Mouse (Mus musculus) hindbrain, embryonic 16.5 days (tissue): ENCODE data around the gene Smco3. TPM values are rescaled to one million over a fixed set of nuclear protein-coding genes. Genes with fewer than 3 reads are reported as not detected.

ENCODE experiments used
- ATAC-seq: fragments of 200-750 bp; cut with Nextera tagmentation; 2 replicates; pipeline ENCODE4 v1.8.0; 2017; ENCODE audit warnings: moderate TSS enrichment, moderate library complexity
- H3K27ac ChIP-seq: fragments of 300-500 bp; sonication (generic); 2 replicates; pipeline ENCODE4 v1.5.1; 2014; ENCODE audit warnings: low read depth, mild to moderate bottlenecking, control low read depth, low read length, moderate library complexity
- H3K27me3 ChIP-seq: fragments of 300-500 bp; sonication (generic); replicated peaks from 2 replicates; pipeline ENCODE4 v1.6.1; 2014; ENCODE audit warnings: low read length; ENCODE audit not compliant: control insufficient read depth, insufficient read depth
- H3K36me3 ChIP-seq: fragments of 300-500 bp; sonication (generic); 2 replicates; pipeline ENCODE4 v1.6.1; 2014; ENCODE audit warnings: mild to moderate bottlenecking, low read length, moderate library complexity, mixed read lengths; ENCODE audit not compliant: control insufficient read depth, insufficient read depth
- H3K4me1 ChIP-seq: fragments of 300-500 bp; sonication (generic); 2 replicates; pipeline ENCODE4 v1.6.1; 2014; ENCODE audit warnings: low read depth, low read length; ENCODE audit not compliant: control insufficient read depth, insufficient read depth
- H3K4me2 ChIP-seq: fragments of 300-500 bp; sonication (generic); 2 replicates; pipeline ENCODE4 v1.6.1; 2014; ENCODE audit warnings: mild to moderate bottlenecking, low read length, control low read depth, moderate library complexity
- H3K4me3 ChIP-seq: fragments of 300-500 bp; sonication (generic); 2 replicates; pipeline ENCODE4 v1.5.1; 2014; ENCODE audit warnings: mild to moderate bottlenecking, low read length, control low read depth, moderate library complexity
- H3K9ac ChIP-seq: fragments of 300-500 bp; sonication (generic); 2 replicates; pipeline ENCODE4 v1.6.1; 2014; ENCODE audit warnings: low read depth, mild to moderate bottlenecking, control low read depth, low read length, moderate library complexity
- H3K9me3 ChIP-seq: fragments of 300-500 bp; sonication (generic); 2 replicates; pipeline ENCODE4 v1.6.1; 2014; ENCODE audit warnings: mild to moderate bottlenecking, low read length, moderate library complexity; ENCODE audit not compliant: control insufficient read depth
- WGBS: fragments of 180-500 bp; shearing (Covaris S2); extraction: QIAGEN DNeasy Blood & Tissue Kit; methylation state at CpG from one replicate; pipeline ENCODE4 v1.1.7; 2014; 5-methylcytosine and 5-hydroxymethylcytosine counted together
- polyA plus RNA-seq: library from polyadenylated mRNA; unstranded; fragments of >200 nt; fragmentation: Nextera tagmentation; extraction: Ambion mirVana; gene quantifications from 2 replicates; pipeline ENCODE4 v1.2.1, GENCODE M21; 2015

Gene Smco3
- polyA plus RNA-seq, 1 experiment from 2014 or later = 2.2 TPM

DNA sequence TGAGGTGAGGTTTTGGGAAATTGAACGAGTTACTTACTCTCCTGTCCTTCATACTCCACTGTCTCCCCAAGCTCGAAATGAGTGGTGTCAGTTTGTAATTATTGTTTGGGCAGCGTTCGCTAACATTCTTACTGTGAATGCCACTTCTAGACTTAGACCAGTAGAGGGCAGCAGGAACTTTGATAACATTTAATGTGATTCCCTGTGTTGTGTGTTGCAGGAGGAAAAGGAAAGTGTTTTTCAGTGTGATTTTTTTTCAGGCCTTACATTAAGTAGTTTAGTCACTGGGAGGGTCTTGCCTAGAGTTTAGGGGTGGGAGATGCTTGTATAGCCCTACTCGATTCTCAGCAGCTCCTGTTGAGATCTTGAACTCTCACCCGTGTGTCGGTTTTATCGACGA is 25.8 kb upstream of the Smco3 start:
- Histone ChIP-seq H3K9ac (no peak overlapping the region), H3K4me2 (no peak overlapping the region), H3K9me3 (no peaks in the 10 kb centered on the region), H3K36me3 (no peaks in the 10 kb centered on the region), H3K4me1 (no peaks in the 10 kb centered on the region), H3K27me3 (no peaks in the 10 kb centered on the region), H3K27ac (no peak overlapping the region), H3K4me3 (no peak overlapping the region)
- 48% methylated on average over 9 of the region's 9 CpGs for WGBS
- ATAC-seq = peak; percentile 65

- Histone ChIP-seq H3K9me3 (no peaks in the 10 kb centered on the region), H3K4me1 (no peaks in the 10 kb centered on the region), H3K36me3 (no peaks in the 10 kb centered on the region), H3K27me3 (no peaks in the 10 kb centered on the region), H3K27ac (no peak overlapping the region), H3K4me3 (no peak overlapping the region), H3K4me2 (no peak overlapping the region), H3K9ac (no peak overlapping the region)
- ATAC-seq = no peak
- 84% methylated on average over 8 of the region's 8 CpGs for WGBS
These were observed 23.2 kb upstream of the Smco3 start for GRCm38 (mm10) chr6:136858420-136858819.

DNA sequence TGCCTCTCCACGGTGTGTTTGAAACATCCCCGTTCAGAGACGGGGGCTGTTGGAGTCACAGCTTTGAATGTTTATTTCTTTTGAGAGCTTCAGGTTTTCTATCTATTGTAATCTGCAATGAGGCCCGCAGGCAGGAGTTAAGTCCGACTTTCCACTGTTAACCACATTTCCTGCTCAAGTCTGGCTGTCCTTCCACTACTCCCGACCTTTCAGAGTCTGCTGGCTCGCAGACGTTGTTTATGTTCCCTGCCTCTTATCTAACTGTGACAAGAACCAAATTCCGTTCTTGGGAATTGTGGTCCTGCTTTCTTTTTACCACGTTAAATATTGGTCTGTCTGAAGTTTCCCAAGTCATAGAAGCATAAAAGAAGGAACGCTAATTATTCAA is 22.6 kb upstream of the Smco3 start:
- Histone ChIP-seq H3K4me3 (no peak overlapping the region), H3K4me1 (no peaks in the 10 kb centered on the region), H3K9ac (no peak overlapping the region), H3K9me3 (no peaks in the 10 kb centered on the region), H3K36me3 (no peaks in the 10 kb centered on the region), H3K27ac (no peak overlapping the region), H3K4me2 (no peak overlapping the region), H3K27me3 (no peaks in the 10 kb centered on the region)
- WGBS = 70% methylated on average over 11 of the region's 11 CpGs
- no peak for ATAC-seq

- 79% methylated on average over 18 of the region's 18 CpGs for WGBS
- H3K36me3 ChIP-seq = no peaks in the 10 kb centered on the region
- H3K4me1 ChIP-seq = no peaks in the 10 kb centered on the region
- H3K9me3 ChIP-seq = no peaks in the 10 kb centered on the region
- no peak for ATAC-seq
- H3K4me2 ChIP-seq = no peak within 1 kb of the TSS
- no peaks in the 10 kb centered on the region for H3K27me3 ChIP-seq
- H3K27ac ChIP-seq = no peak within 1 kb of the TSS
- H3K4me3 ChIP-seq = no peak within 1 kb of the TSS
- no peak within 1 kb of the TSS for H3K9ac ChIP-seq
These were observed 22.1 kb upstream of the Smco3 start, which contains the start of gene Art4 for GRCm38 (mm10) chr6:136857186-136857872. Gene Art4 (minus strand): TSS chr6:136857733.

GRCm38 (mm10) chr6:136856071-136856636 is 20.9 kb upstream of the Smco3 start:
- 74% methylated on average over 14 of the region's 14 CpGs for whole genome bisulfite sequencing
- H3K27ac ChIP-seq = no peak overlapping the region
- no peaks in the 10 kb centered on the region for H3K27me3 ChIP-seq
- ATAC-seq = no peak
- H3K4me1 ChIP-seq = no peaks in the 10 kb centered on the region
- H3K9ac ChIP-seq = no peak overlapping the region
- no peaks in the 10 kb centered on the region for H3K36me3 ChIP-seq
- H3K4me3 ChIP-seq = no peak overlapping the region
- H3K4me2 ChIP-seq = no peak overlapping the region
- H3K9me3 ChIP-seq = no peaks in the 10 kb centered on the region

GRCm38 (mm10) chr6:136855183-136855582 is 19.9 kb upstream of the Smco3 start:
- Histone ChIP-seq H3K4me2 (no peak overlapping the region), H3K9me3 (no peaks in the 10 kb centered on the region), H3K27ac (no peak overlapping the region), H3K9ac (no peak overlapping the region), H3K36me3 (no peaks in the 10 kb centered on the region), H3K27me3 (no peaks in the 10 kb centered on the region), H3K4me1 (no peaks in the 10 kb centered on the region), H3K4me3 (no peak overlapping the region)
- 84% methylated on average over 2 of the region's 2 CpGs for WGBS
- no peak for ATAC-seq

DNA sequence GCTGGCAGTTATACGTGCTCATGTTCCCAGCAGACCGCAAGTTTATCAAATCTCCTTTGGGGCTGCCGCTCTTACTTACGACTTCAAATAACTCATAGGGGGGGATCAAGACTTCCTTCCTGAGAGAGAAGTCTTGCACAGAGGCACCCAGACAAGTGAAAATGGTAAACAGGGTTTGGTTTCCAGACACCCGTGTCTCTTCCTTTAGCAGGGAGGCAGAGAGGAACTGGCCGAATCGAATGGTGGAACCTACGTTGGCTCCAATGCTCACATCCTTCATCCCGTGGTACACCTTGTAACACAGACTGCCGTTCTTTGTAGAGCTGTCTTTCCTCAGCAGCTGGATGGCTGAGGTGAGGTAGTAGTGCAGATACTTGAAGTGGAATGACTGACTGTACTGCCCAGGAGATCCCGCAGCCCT is 19.1 kb upstream of the Smco3 start:
- 89% methylated on average over 11 of the region's 11 CpGs for WGBS

DNA sequence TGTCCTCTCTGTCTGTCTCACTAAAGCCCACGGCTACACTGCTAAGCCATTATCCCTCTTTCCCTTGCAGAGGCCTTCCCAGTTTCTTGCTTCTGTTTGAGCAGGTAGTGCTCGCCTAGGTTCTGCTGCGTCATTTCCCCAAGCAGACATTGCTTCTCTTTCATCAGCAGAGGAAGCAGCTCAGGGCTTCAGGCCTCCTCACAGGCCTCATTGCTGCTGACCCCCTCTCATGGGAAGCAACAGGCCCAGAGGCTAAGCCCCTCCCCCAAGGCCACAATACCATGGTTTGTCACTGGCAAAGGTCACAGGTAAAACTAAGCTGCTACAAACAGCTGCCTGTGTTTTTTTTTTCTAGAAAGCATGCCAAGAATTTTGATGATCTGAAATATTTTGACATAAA is 17.5 kb upstream of the Smco3 start:
- no peak overlapping the region for H3K4me3 ChIP-seq
- no peaks in the 10 kb centered on the region for H3K4me1 ChIP-seq
- H3K36me3 ChIP-seq = no peaks in the 10 kb centered on the region
- no peak overlapping the region for H3K27ac ChIP-seq
- no peak for ATAC-seq
- H3K9ac ChIP-seq = no peak overlapping the region
- H3K27me3 ChIP-seq = no peaks in the 10 kb centered on the region
- H3K4me2 ChIP-seq = no peak overlapping the region
- no peaks in the 10 kb centered on the region for H3K9me3 ChIP-seq
- WGBS = 60% methylated on average over 3 of the region's 3 CpGs

More for the DNA sequence above, 19.1 kb upstream of the Smco3 start:
- Histone ChIP-seq H3K4me1 (no peaks in the 10 kb centered on the region), H3K27me3 (no peaks in the 10 kb centered on the region), H3K9ac (no peak overlapping the region), H3K4me3 (no peak overlapping the region), H3K9me3 (no peaks in the 10 kb centered on the region), H3K27ac (no peak overlapping the region), H3K4me2 (no peak overlapping the region), H3K36me3 (no peaks in the 10 kb centered on the region)
- ATAC-seq = no peak

DNA sequence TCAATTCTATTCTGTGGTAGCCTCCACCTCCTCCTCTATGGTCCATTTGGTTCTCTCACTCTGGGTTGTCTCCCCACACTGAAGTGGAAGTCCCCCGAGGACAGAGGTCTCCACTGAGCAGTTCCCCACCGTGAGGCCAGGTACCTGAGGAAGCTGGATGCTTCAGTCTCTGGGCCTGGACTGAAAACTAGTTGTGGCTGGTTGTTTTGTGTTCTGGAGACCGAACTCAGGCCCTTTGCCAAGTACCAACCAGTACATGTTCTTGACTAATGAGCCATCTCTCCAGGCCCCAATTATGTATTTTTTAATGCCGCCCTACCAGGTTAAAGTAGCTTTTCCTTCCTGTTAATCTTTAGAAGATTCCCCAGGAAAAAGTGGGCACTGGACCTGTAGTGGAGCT is 17.1 kb upstream of the Smco3 start:
- Histone ChIP-seq H3K4me2 (no peak overlapping the region), H3K9ac (no peak overlapping the region), H3K4me3 (no peak overlapping the region), H3K27me3 (no peaks in the 10 kb centered on the region), H3K9me3 (no peaks in the 10 kb centered on the region), H3K4me1 (no peaks in the 10 kb centered on the region), H3K27ac (no peak overlapping the region), H3K36me3 (no peaks in the 10 kb centered on the region)
- no peak for ATAC-seq
- 77% methylated on average over 4 of the region's 4 CpGs for WGBS
